Mouse (Mus musculus): ENCODE results near the gene Fam19a3. TPM values are rescaled to one million over a fixed set of nuclear protein-coding genes. Genes with fewer than 3 reads are reported as not detected.

Gene Fam19a3
- total RNA-seq, 2 experiments from 2014 or later, result not detected

GRCm38 (mm10) chr3:104792360-104793270 is 11.0 kb upstream of the Fam19a3 start:
- no peak for DNase-seq (ENCODE audit: low spot score in 2 of 2)

GRCm38 (mm10) chr3:104791671-104792070 is 10.0 kb upstream of the Fam19a3 start:
- peak in 1 of 2 experiments; percentile 30 for DNase-seq (ENCODE audit: low spot score in 2 of 2)

DNA sequence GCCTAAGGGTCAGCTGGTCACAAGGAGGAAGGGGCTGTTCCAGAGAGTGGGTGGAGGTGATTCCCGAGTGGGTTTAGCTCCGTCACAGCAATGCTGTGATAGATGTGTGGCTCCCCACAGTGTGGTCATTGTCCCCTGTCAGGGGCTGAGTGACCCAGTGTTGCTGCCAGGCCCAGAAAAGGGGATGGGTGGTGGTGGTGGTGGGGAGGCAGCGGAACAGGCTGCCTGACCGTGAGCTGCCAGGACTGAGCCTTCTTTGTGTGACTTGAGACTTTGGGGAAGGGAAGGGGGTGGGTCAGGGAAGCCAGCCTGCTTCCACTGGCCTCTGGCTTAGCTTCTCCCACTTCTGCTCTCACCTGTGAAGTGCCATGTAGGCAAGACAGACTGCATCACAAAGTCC is 9.4 kb upstream of the Fam19a3 start:
- peak in 1 of 2 experiments; percentile 40 for DNase-seq (ENCODE audit: low spot score in 2 of 2)

DNA sequence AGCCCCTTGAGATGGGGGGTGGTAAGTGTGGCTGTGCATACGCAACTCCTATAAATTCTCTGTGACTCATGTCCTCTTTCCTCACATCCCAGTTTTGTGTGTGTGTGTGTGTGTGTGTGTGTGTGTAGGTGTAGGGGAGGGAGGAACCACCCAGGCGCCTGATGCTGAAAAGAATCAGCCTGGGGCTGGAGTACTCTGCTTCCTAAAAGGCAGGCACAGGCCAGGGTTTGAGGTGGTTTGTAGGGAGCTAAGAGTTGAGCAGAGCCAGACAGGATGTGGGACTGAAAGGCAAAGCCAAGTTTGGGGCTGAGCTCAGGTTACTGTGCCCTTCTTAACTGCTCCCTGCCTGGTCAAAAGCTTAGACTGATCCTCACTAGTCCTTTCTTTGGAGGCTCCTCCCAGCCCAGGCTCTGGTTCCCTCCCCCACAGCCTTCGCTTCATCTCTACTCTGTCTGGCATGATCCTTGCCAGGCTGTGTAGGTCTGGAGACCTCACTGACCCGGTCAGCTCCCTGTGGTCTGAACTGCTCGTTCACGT is 8.8 kb upstream of the Fam19a3 start:
- peak in 1 of 2 experiments; percentile 39 for DNase-seq (ENCODE audit: low spot score in 2 of 2)

DNA sequence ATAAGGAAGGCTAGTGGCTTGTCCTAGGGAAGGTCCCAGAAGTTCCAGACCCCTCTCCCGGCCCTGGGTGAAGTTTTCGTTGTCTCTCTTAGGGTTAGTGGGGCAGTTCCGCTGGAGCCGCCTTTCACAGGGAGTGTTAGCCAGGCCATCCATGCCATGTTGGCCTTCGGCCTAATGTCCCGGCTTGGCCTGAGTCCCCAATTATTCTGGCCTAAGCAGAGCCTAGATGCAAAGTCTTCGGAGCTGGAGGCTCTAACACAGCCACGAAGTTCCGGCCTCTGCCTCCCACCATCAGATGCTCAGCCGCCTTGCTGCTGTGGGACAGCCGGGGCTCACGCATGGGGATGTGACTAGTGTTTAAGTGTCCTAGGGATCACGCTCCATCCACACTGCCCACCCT is 8.2 kb upstream of the Fam19a3 start:
- peak; percentile 23 to 45 for DNase-seq (ENCODE audit: low spot score in 2 of 2)

- DNase-seq (ENCODE audit: low spot score in 2 of 2), result peak in 1 of 2 experiments; percentile 19
Observed at GRCm38 (mm10) chr3:104789312-104789605, 7.6 kb upstream of the Fam19a3 start.

DNA sequence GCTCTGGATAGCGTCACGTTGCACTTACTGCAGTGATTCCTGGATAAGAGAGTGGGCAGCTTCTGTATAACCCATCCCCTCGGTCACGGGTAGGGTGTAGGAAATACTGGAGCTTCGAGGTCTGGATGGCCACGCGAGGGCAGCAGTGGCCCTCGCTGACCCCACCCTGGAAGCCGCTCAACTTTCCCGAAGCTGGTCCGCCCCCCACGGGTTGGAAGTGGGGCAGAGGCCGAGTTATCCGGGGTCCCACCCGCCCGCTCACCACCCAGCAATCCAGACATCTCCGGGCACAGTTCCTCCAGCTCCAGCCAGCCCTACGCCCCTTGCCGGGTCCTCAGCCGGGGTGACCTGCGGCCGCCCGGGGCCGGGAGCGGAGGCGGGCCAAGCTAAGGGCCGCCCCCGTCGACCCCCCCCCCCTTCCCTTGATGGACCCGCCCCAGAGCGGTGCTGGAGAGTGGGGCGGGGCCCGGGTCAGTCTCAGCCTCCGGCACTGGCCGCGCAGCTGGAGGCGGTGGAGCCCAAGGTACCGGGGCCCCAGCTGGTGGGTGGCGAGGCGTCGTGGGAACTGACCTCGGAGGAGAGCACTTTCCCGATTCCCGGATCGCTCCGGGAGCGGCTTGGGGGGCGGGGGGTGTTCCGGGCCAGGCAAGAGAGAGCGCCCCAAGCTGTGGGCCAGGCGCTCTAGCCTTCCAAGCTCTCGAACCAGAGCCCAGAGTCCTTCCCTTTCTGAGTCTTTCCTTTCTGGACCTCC is 7.1 kb upstream of the Fam19a3 start:
- peak; percentile 74 to 82 for DNase-seq (ENCODE audit: low spot score in 2 of 2)

- no peak for DNase-seq (ENCODE audit: low spot score in 2 of 2)
Observed at GRCm38 (mm10) chr3:104788075-104788474, 6.4 kb upstream of the Fam19a3 start, which contains the start of gene Rhoc. TSS of gene Rhoc (plus strand) at chr3:104788375.

- no peak for DNase-seq (ENCODE audit: low spot score in 2 of 2)
Observed at GRCm38 (mm10) chr3:104785284-104785683, 3.6 kb upstream of the Fam19a3 start.

- no peak for DNase-seq (ENCODE audit: low spot score in 2 of 2)
Observed at GRCm38 (mm10) chr3:104783971-104784500, 2.4 kb upstream of the Fam19a3 start.

GRCm38 (mm10) chr3:104782061-104782681 is 531 bp upstream of the Fam19a3 start:
- DNase-seq (ENCODE audit: low spot score in 2 of 2), result no peak

- peak in 1 of 2 experiments; percentile 35 for DNase-seq (ENCODE audit: low spot score in 2 of 2)
Observed at GRCm38 (mm10) chr3:104780561-104781420, 849 bp downstream of the Fam19a3 start, which contains the start of gene Ppm1j. TSS of gene Ppm1j (plus strand) at chr3:104781056.

GRCm38 (mm10) chr3:104779949-104780348 is 1.7 kb downstream of the Fam19a3 start:
- DNase-seq (ENCODE audit: low spot score in 2 of 2), result peak; percentile 81 to 82

GRCm38 (mm10) chr3:104777342-104777741 is 4.3 kb downstream of the Fam19a3 start:
- peak in 1 of 2 experiments; percentile 47 for DNase-seq (ENCODE audit: low spot score in 2 of 2)

DNA sequence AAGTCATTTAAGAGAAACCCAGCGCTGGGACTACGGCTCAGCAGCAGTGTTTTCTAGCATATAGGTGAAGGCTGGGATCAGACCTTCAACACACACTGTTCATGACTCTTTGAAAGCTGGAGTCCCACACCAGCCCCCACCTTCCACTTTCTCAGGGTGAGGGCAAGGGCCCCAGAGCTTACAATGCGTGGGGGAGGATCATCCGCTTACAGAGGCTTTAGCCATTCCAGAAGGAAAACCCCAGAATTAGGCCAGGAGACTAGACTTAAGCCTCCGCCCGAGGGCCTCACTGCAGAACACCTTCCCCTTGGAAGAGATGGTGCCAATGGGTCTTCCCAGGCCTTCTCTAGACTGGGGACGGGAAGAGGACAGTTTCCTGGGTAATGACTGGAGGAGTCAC is 8.3 kb downstream of the Fam19a3 start:
- DNase-seq (ENCODE audit: low spot score in 2 of 2), result no peak

DNA sequence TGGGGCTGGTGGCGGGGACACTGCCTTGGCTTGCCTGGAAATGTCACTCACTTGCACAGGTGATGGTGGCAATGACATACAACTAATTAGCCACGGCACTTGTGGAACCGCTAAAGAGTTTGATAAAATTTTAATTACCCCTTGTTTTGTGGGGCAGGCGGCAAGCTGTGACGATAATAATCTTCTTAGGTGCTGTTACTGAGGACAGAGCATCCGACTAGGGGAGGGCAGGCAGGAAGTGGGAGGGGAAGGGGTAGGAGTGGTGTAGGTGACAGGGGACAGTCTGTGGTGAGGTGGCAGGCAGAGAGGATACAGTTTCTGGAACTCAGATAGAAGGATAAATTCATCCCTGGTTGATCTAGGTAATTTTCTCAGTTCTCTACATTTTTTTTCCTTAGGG is 10.2 kb downstream of the Fam19a3 start:
- DNase-seq (ENCODE audit: low spot score in 2 of 2), result no peak

DNA sequence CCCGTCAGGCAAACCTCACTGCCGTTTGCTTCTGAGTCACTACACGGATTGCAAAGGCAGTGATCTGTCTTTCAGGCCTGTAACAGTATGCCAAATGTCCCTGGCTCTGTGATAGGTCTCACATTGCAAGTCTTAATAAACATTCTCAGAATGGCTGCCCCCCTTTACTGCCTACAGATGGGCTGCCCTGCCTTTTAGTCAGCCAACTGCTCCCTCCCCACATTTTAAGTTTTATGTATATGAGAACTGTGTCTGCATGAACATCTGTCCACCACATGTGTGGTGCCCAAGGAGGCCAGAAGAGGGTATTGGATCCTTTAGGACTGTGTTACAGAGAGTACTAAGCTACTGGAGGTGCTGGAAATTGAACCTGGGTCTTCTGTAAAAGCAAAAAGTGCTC is 10.7 kb downstream of the Fam19a3 start:
- DNase-seq (ENCODE audit: low spot score in 2 of 2), result no peak

GRCm38 (mm10) chr3:104770035-104770434 is 11.6 kb downstream of the Fam19a3 start:
- peak; percentile 34 to 64 for DNase-seq (ENCODE audit: low spot score in 2 of 2)

GRCm38 (mm10) chr3:104769135-104769534 is 12.5 kb downstream of the Fam19a3 start:
- no peak for DNase-seq (ENCODE audit: low spot score in 2 of 2)

- no peak for DNase-seq (ENCODE audit: low spot score in 2 of 2)
Observed at GRCm38 (mm10) chr3:104767716-104768115, 13.9 kb downstream of the Fam19a3 start.

All from layer of hippocampus, postnatal 10 days (tissue).